Mouse (Mus musculus): ENCODE results near the gene Vmn1r212. TPM values are rescaled to one million over a fixed set of nuclear protein-coding genes. Genes with fewer than 3 reads are reported as not detected.
"Not testable (repeated sequence)": the region's sequence is repeated elsewhere in the genome, so short reads cannot be mapped to it uniquely, and the experiment has no call there.

The Vmn1r212 gene
- polyA plus RNA-seq (2014; fragmentation: Nextera tagmentation; extraction: Ambion mirVana): not detected in 2 replicates

DNA sequence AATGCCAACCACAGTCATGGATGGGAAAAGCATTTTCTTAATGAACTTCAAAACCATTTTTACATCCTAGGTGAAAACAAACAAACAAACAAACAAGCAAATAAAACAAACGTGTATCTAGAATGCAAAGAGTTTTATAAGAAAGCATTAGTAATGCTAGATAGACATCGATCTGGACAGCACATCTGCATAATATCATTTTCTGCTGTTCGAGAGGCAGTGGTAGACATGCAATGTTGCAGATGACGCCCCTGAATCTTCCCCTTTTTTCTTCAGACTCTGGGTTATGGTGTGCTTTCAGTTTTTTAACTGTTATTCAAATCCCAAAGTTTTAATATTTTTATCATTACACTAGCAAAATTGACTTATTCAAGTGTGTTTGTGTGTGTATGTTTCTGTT lies at the start of gene Vmn1r212:
Vmn1r212 (minus strand) TSS at position 101 of the 400 bp plus-strand sequence.
- H3K4me1 ChIP-seq (ENCODE audit: control insufficient read depth, insufficient read depth, low read length): no peaks in the 10 kb centered on the region
- no peak within 1 kb of the TSS for H3K27ac ChIP-seq (replicated peaks; ENCODE audit: low read depth, low read length)
- H3K9me3 ChIP-seq (replicated peaks; ENCODE audit: control insufficient read depth, low read length): no peaks in the 10 kb centered on the region
- 80% methylated on average over 4 of the region's 4 CpGs for WGBS
- ATAC-seq (replicated peaks; ENCODE audit: insufficient number of reproducible peaks, low FRiP score, low TSS enrichment, low read depth) (no peak), DNase-seq (ENCODE audit: low spot score) (no peak)
- no peak within 1 kb of the TSS for H3K9ac ChIP-seq (replicated peaks; ENCODE audit: low read length)
- H3K27me3 ChIP-seq (ENCODE audit: control insufficient read depth, insufficient read depth, low read length): no peaks in the 10 kb centered on the region
- H3K36me3 ChIP-seq (replicated peaks; ENCODE audit: control insufficient read depth, insufficient read depth, low read depth, low read length): no peaks in the 10 kb centered on the region
- H3K4me3 ChIP-seq (ENCODE audit: low read depth, low read length): no peak within 1 kb of the TSS
- H3K4me2 ChIP-seq (ENCODE audit: low read depth, low read length): no peak within 1 kb of the TSS

DNA sequence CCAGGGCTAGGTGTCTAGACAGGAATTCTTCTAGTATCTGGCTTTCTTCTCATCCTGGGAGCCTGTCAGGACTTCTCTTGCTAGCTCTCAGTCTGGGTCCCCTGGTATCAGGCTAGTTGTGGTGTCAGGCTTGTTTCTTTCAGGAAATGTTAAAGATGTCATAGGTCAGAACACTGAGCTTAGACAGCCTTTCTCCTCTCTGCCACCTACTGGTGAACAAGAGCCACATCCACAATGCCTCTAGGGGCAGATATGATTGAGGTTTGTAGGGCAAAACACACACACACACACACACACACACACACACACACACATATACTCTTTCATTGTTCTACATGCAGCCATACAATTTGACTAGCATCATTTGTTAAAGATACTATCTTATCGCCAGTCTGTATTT lies 4.7 kb downstream of the Vmn1r212 start:
- Histone ChIP-seq H3K9me3 (replicated peaks; ENCODE audit: control insufficient read depth, low read length) (no peaks in the 10 kb centered on the region), H3K4me1 (ENCODE audit: control insufficient read depth, insufficient read depth, low read length) (no peaks in the 10 kb centered on the region), H3K9ac (replicated peaks; ENCODE audit: low read length) (no peak overlapping the region), H3K27ac (replicated peaks; ENCODE audit: low read depth, low read length) (no peak overlapping the region), H3K4me2 (ENCODE audit: low read depth, low read length) (no peak overlapping the region), H3K36me3 (replicated peaks; ENCODE audit: control insufficient read depth, insufficient read depth, low read depth, low read length) (no peaks in the 10 kb centered on the region), H3K27me3 (ENCODE audit: control insufficient read depth, insufficient read depth, low read length) (no peaks in the 10 kb centered on the region), H3K4me3 (ENCODE audit: low read depth, low read length) (no peak overlapping the region)
- no peak for ATAC-seq (replicated peaks; ENCODE audit: insufficient number of reproducible peaks, low FRiP score, low TSS enrichment, low read depth)
- WGBS: 93% methylated on average over 1 of the region's 1 CpGs
- no peak for DNase-seq (ENCODE audit: low spot score)

DNA sequence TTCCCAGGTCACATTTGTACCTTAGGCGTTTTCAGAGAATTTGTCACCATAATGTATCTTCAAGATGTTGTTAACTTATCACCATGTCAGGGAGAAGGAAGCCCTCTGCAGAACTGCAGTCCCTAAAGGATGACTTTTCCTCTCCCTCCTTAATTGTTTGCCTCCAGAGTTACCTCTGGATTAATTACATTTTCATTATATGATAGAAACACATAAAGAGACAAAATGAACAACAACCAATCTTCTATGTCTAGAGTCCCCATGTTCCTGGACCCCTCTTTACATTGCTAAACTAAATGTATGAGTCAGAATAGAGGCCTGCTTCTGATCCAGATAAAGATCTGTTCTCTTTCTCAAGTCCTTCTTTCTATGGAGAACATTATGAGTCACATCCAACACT lies 26.5 kb downstream of the Vmn1r212 start, which contains the start of gene Vmn1r211:
Vmn1r211 (minus strand) TSS at position 101 of the 400 bp plus-strand sequence.
- no peak for ATAC-seq (replicated peaks; ENCODE audit: insufficient number of reproducible peaks, low FRiP score, low TSS enrichment, low read depth)
- no peaks in the 10 kb centered on the region for H3K27me3 ChIP-seq (ENCODE audit: control insufficient read depth, insufficient read depth, low read length)
- H3K27ac ChIP-seq (replicated peaks; ENCODE audit: low read depth, low read length): no peak within 1 kb of the TSS
- no peak within 1 kb of the TSS for H3K9ac ChIP-seq (replicated peaks; ENCODE audit: low read length)
- H3K4me3 ChIP-seq (ENCODE audit: low read depth, low read length): no peak within 1 kb of the TSS
- no peaks in the 10 kb centered on the region for H3K4me1 ChIP-seq (ENCODE audit: control insufficient read depth, insufficient read depth, low read length)
- no peak within 1 kb of the TSS for H3K4me2 ChIP-seq (ENCODE audit: low read depth, low read length)
- 72% methylated on average over 1 of the region's 1 CpGs for WGBS
- no peaks in the 10 kb centered on the region for H3K36me3 ChIP-seq (replicated peaks; ENCODE audit: control insufficient read depth, insufficient read depth, low read depth, low read length)
- no peaks in the 10 kb centered on the region for H3K9me3 ChIP-seq (replicated peaks; ENCODE audit: control insufficient read depth, low read length)
- no peak for DNase-seq (ENCODE audit: low spot score)

DNA sequence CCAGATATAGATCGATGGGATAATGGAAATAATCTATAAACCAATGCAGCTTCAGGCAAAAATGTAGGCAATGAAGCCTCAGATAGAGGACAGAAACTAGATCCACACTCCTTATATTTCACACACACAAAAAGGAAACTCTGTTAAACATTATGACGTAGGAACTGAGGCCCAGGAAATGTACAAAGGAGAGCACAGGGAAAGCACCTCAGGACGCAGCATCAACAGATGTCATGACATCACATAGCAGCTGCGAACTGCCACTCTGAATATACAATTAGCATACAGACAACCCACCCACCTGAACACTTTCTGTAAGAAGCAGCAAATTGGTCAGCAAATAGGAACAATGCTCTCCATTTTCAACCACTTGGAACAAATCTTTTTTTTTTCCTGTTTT lies 29.2 kb downstream of the Vmn1r212 start:
- 76% methylated on average over 4 of the region's 4 CpGs for WGBS
- DNase-seq (ENCODE audit: low spot score) (no peak), ATAC-seq (replicated peaks; ENCODE audit: insufficient number of reproducible peaks, low FRiP score, low TSS enrichment, low read depth) (no peak)
- Histone ChIP-seq H3K9ac (replicated peaks; ENCODE audit: low read length) (no peak overlapping the region), H3K27me3 (ENCODE audit: control insufficient read depth, insufficient read depth, low read length) (no peaks in the 10 kb centered on the region), H3K36me3 (replicated peaks; ENCODE audit: control insufficient read depth, insufficient read depth, low read depth, low read length) (no peaks in the 10 kb centered on the region), H3K4me1 (ENCODE audit: control insufficient read depth, insufficient read depth, low read length) (no peaks in the 10 kb centered on the region), H3K9me3 (replicated peaks; ENCODE audit: control insufficient read depth, low read length) (no peaks in the 10 kb centered on the region), H3K4me3 (ENCODE audit: low read depth, low read length) (no peak overlapping the region), H3K27ac (replicated peaks; ENCODE audit: low read depth, low read length) (no peak overlapping the region), H3K4me2 (ENCODE audit: low read depth, low read length) (no peak overlapping the region)

DNA sequence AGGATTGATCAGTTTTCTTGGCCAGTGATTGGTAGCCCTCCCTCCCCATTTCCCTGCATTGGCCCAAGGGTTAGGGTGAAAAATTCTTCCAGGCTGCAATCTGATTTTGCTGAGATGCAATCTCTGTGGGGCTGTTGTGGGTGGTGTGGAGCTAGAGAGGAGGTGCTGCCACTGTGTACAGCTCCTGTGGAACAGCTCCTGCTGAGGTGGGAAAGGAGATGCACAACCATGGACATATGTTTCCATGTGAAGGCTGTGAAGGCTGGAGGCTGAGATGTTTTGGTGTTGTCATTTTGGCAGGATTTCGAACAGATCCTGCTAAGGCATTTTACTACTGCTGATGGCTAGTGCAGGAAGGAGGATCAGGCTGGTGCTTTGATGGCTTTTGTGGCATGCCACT lies 37.2 kb downstream of the Vmn1r212 start:
- H3K9ac ChIP-seq (replicated peaks; ENCODE audit: low read length): no peak overlapping the region
- WGBS: 82% methylated on average over 1 of the region's 1 CpGs
- ATAC-seq (replicated peaks; ENCODE audit: insufficient number of reproducible peaks, low FRiP score, low TSS enrichment, low read depth): no peak

DNA sequence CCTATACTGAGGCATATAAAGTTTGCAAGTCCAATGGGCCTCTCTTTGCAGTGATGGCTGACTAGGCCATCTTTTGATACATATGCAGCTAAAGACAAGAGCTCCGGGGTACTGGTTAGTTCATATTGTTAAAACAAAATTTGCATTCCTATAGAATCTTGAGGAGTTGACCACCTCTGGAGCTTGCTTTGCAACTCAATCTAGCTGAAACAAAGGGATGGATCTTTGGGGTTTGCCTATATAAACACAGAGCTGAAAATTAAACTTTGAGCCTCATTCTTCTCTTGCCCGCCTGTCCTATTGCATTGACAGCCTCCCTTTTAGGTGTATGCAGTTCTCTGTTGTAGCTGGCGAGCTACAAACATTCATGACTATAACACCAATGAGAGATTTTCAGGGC lies 39.7 kb downstream of the Vmn1r212 start:
- DNase-seq (ENCODE audit: low spot score); H3K9me3 ChIP-seq (replicated peaks; ENCODE audit: control insufficient read depth, low read length); H3K27me3 ChIP-seq (ENCODE audit: control insufficient read depth, insufficient read depth, low read length); H3K9ac ChIP-seq (replicated peaks; ENCODE audit: low read length); H3K4me1 ChIP-seq (ENCODE audit: control insufficient read depth, insufficient read depth, low read length); H3K36me3 ChIP-seq (replicated peaks; ENCODE audit: control insufficient read depth, insufficient read depth, low read depth, low read length); ATAC-seq (replicated peaks; ENCODE audit: insufficient number of reproducible peaks, low FRiP score, low TSS enrichment, low read depth); H3K4me2 ChIP-seq (ENCODE audit: low read depth, low read length); H3K4me3 ChIP-seq (ENCODE audit: low read depth, low read length); H3K27ac ChIP-seq (replicated peaks; ENCODE audit: low read depth, low read length): not testable (repeated sequence)
- 62% methylated on average over 3 of the region's 3 CpGs for WGBS

More for the DNA sequence above, 37.2 kb downstream of the Vmn1r212 start:
- Histone ChIP-seq H3K27me3 (ENCODE audit: control insufficient read depth, insufficient read depth, low read length) (no peaks in the 10 kb centered on the region), H3K4me3 (ENCODE audit: low read depth, low read length) (no peak overlapping the region), H3K4me2 (ENCODE audit: low read depth, low read length) (no peak overlapping the region), H3K4me1 (ENCODE audit: control insufficient read depth, insufficient read depth, low read length) (no peaks in the 10 kb centered on the region), H3K36me3 (replicated peaks; ENCODE audit: control insufficient read depth, insufficient read depth, low read depth, low read length) (no peaks in the 10 kb centered on the region), H3K9me3 (replicated peaks; ENCODE audit: control insufficient read depth, low read length) (no peaks in the 10 kb centered on the region), H3K27ac (replicated peaks; ENCODE audit: low read depth, low read length) (no peak overlapping the region)
- DNase-seq (ENCODE audit: low spot score): no peak

Other genes with a start within 250 kb of the Vmn1r212 start
- gene Vmn1r207-ps, start 154.6 kb downstream of the Vmn1r212 start, polyA plus RNA-seq (2014; fragmentation: Nextera tagmentation; extraction: Ambion mirVana): not detected in 2 replicates
- not detected in 2 replicates for gene Vmn1r208, start 106.8 kb downstream of the Vmn1r212 start, polyA plus RNA-seq (2014; fragmentation: Nextera tagmentation; extraction: Ambion mirVana)
- gene Vmn1r209, start 74.5 kb downstream of the Vmn1r212 start, polyA plus RNA-seq (2014; fragmentation: Nextera tagmentation; extraction: Ambion mirVana): not detected in 2 replicates
- not detected in 2 replicates for gene Vmn1r210, start 52.9 kb downstream of the Vmn1r212 start, polyA plus RNA-seq (2014; fragmentation: Nextera tagmentation; extraction: Ambion mirVana)
- not detected in 2 replicates for gene Vmn1r211, start 26.6 kb downstream of the Vmn1r212 start, polyA plus RNA-seq (2014; fragmentation: Nextera tagmentation; extraction: Ambion mirVana)
- gene Vmn1r213, start 123.5 kb upstream of the Vmn1r212 start, polyA plus RNA-seq (2014; fragmentation: Nextera tagmentation; extraction: Ambion mirVana): not detected in 2 replicates
- gene Vmn1r214, start 146.2 kb upstream of the Vmn1r212 start, polyA plus RNA-seq (2014; fragmentation: Nextera tagmentation; extraction: Ambion mirVana): not detected in 2 replicates
- not detected in 2 replicates for gene Vmn1r215, start 183.8 kb upstream of the Vmn1r212 start, polyA plus RNA-seq (2014; fragmentation: Nextera tagmentation; extraction: Ambion mirVana)
- not detected in 2 replicates for gene Vmn1r217, start 234.0 kb upstream of the Vmn1r212 start, polyA plus RNA-seq (2014; fragmentation: Nextera tagmentation; extraction: Ambion mirVana)
- gene Vmn1r218, start 248.9 kb upstream of the Vmn1r212 start, polyA plus RNA-seq (2014; fragmentation: Nextera tagmentation; extraction: Ambion mirVana): not detected in 2 replicates

Measured in embryonic facial prominence, embryonic 11.5 days (tissue).